Mouse (Mus musculus) CH12.LX (cell line): Measurements from ENCODE around the gene Cacna2d4.

Experiments used
- CHD1 ChIP-seq: IDR thresholded peaks from 2 replicates; pipeline ENCODE4 v1.6.1; 2012; ENCODE audit warnings: low read depth, low read length, improper control_type of control experiment, inconsistent platforms
- CTCF ChIP-seq, 2 experiments: IDR thresholded peaks in 1 of 2; conservative IDR thresholded peaks in 1 of 2; 2 replicates each; pipeline ENCODE4 v1.5.1; 2011 to 2012; ENCODE audit warnings: low read depth in 2 of 2, low read length in 2 of 2, improper control_type of control experiment in 1 of 2, inconsistent platforms in 1 of 2, mild to moderate bottlenecking in 1 of 2, moderate library complexity in 1 of 2
- EP300 ChIP-seq: IDR thresholded peaks from 2 replicates; pipeline ENCODE4 v1.6.1; 2011; ENCODE audit warnings: low read length, improper control_type of control experiment
- MAX ChIP-seq: IDR thresholded peaks from 2 replicates; pipeline ENCODE4 v1.6.1; 2011; ENCODE audit warnings: low read length, improper control_type of control experiment
- NRF1 ChIP-seq: IDR thresholded peaks from 2 replicates; pipeline ENCODE4 v1.6.1; 2014; ENCODE audit warnings: low read depth, mild to moderate bottlenecking, inconsistent platforms, low read length, improper control_type of control experiment, moderate library complexity
- POLR2A ChIP-seq: IDR thresholded peaks from 2 replicates; pipeline ENCODE4 v1.6.1; 2011; ENCODE audit warnings: low read depth, mild to moderate bottlenecking, improper control_type of control experiment, low read length
- RAD21 ChIP-seq: IDR thresholded peaks from 2 replicates; pipeline ENCODE4 v1.6.1; 2011; ENCODE audit warnings: low read depth, mild to moderate bottlenecking, low read length, improper control_type of control experiment, moderate library complexity
- TCF12 ChIP-seq: IDR thresholded peaks from 2 replicates; pipeline ENCODE4 v1.6.1; 2014; ENCODE audit warnings: low read depth, mild to moderate bottlenecking, inconsistent platforms, low read length, improper control_type of control experiment
- USF1 ChIP-seq: IDR thresholded peaks from 2 replicates; pipeline ENCODE4 v1.6.1; 2014; ENCODE audit warnings: low read depth, mild to moderate bottlenecking, inconsistent platforms, low read length, improper control_type of control experiment

- no peak for TF ChIP-seq CTCF (conservative IDR thresholded peaks at IDR 0.05 in 1 of 2, IDR thresholded peaks at IDR 0.05 in 1 of 2; ENCODE audit: low read depth in 2 of 2, low read length in 2 of 2)
- TF ChIP-seq EP300 = no peak
- no peak for TF ChIP-seq POLR2A
- TF ChIP-seq RAD21 = no peak
- TF ChIP-seq USF1 = no peak
- TF ChIP-seq CHD1 = no peak
- TF ChIP-seq TCF12 = no peak
- no peak for TF ChIP-seq NRF1
- no peak for TF ChIP-seq MAX
Observed at GRCm38 (mm10) chr6:119218591-119218990, 17.7 kb upstream of the Cacna2d4 start.
